Mouse (Mus musculus) heart, postnatal 0 days (tissue): ENCODE results near the gene Dnajb14.

Source experiments
- CTCF ChIP-seq: IDR thresholded peaks from 2 replicates; pipeline ENCODE4 v1.5.1; 2016; ENCODE audit warnings: antibody characterized with exemption, control low read depth, low read depth
- EP300 ChIP-seq: IDR thresholded peaks from 2 replicates; pipeline ENCODE4 v1.6.1; 2016; ENCODE audit warnings: antibody characterized with exemption, low read depth

GRCm38 (mm10) chr3:137896386-137896785, 28.9 kb downstream of the Dnajb14 start:
- TF ChIP-seq CTCF (no peak), EP300 (no peak)
